Mouse (Mus musculus) MEL (cell line): ENCODE results near the gene Grhl1. TPM values are rescaled to one million over a fixed set of nuclear protein-coding genes. Genes with fewer than 3 reads are reported as not detected.
A peak's percentile ranks its signal among the peaks of the same experiment; 100 is the strongest.
"Not testable (repeated sequence)": the region's sequence is repeated elsewhere in the genome, so short reads cannot be mapped to it uniquely, and the experiment has no call there.

Source experiments
- DNase-seq: peaks from one replicate; pipeline ENCODE4 v3.0.0; 2011; ENCODE audit warnings: low read depth, low spot score
- H3K27ac ChIP-seq: 2 replicates; pipeline ENCODE4 v1.5.1; 2012; ENCODE audit warnings: low read depth, mild to moderate bottlenecking, control low read depth, low read length, moderate library complexity; ENCODE audit not compliant: control insufficient read depth
- H3K27me3 ChIP-seq, 2 experiments: fragments of 150-350 bp in 1 of 2; sonication (generic) in 1 of 2; 2 replicates each; pipeline ENCODE4 v1.6.1; 2012; ENCODE audit warnings: low read length in 2 of 2, mild to moderate bottlenecking in 2 of 2, improper control_type of control experiment in 1 of 2, moderate library complexity in 1 of 2; ENCODE audit not compliant: insufficient read depth in 2 of 2, control insufficient read depth in 1 of 2
- H3K36me3 ChIP-seq, 2 experiments: 2 replicates each; pipeline ENCODE4 v1.6.1; 2012 to 2014; ENCODE audit warnings: low read length in 2 of 2, improper control_type of control experiment in 1 of 2, inconsistent platforms in 1 of 2, mild to moderate bottlenecking in 1 of 2; ENCODE audit not compliant: insufficient read depth in 2 of 2, control insufficient read depth in 1 of 2
- H3K4me1 ChIP-seq, 2 experiments: fragments of 150-350 bp in 1 of 2; sonication (generic) in 1 of 2; 2 replicates each; pipeline ENCODE4 v1.6.1; 2012; ENCODE audit warnings: low read length in 2 of 2, improper control_type of control experiment in 1 of 2, mild to moderate bottlenecking in 1 of 2; ENCODE audit not compliant: insufficient read depth in 2 of 2, control insufficient read depth in 1 of 2
- H3K4me3 ChIP-seq, 2 experiments: fragments of 150-350 bp in 1 of 2; sonication (generic) in 1 of 2; 2 replicates each; pipeline ENCODE4 v1.5.1; 2012; ENCODE audit warnings: low read depth in 2 of 2, low read length in 2 of 2, mild to moderate bottlenecking in 2 of 2, moderate library complexity in 2 of 2, control low read depth in 1 of 2, improper control_type of control experiment in 1 of 2; ENCODE audit not compliant: control insufficient read depth in 1 of 2, insufficient read depth in 1 of 2
- H3K79me2 ChIP-seq: 2 replicates; pipeline ENCODE4 v1.6.1; 2012; ENCODE audit warnings: mild to moderate bottlenecking, low read length, moderate library complexity; ENCODE audit not compliant: control insufficient read depth, poor library complexity, insufficient read depth
- H3K9ac ChIP-seq: 2 replicates; pipeline ENCODE4 v1.6.1; 2012; ENCODE audit warnings: low read depth, mild to moderate bottlenecking, control low read depth, low read length, moderate library complexity; ENCODE audit not compliant: control insufficient read depth, poor library complexity, severe bottlenecking
- H3K9me3 ChIP-seq: fragments of 150-350 bp; sonication (generic); replicated peaks from 2 replicates; pipeline ENCODE4 v1.6.1; 2012; ENCODE audit warnings: mild to moderate bottlenecking, low read length, improper control_type of control experiment, moderate library complexity; ENCODE audit not compliant: insufficient read depth
- CHD1 ChIP-seq: IDR thresholded peaks from 2 replicates; pipeline ENCODE4 v1.6.1; 2012; ENCODE audit warnings: low read depth, mild to moderate bottlenecking, inconsistent platforms, low read length, improper control_type of control experiment
- CTCF ChIP-seq, 3 experiments: IDR thresholded peaks in 2 of 3; conservative IDR thresholded peaks in 1 of 3; 2 replicates each; pipeline ENCODE4 v1.5.1; 2011 to 2012; ENCODE audit warnings: low read length in 3 of 3, low read depth in 2 of 3, mild to moderate bottlenecking in 2 of 3, improper control_type of control experiment in 1 of 3, inconsistent platforms in 1 of 3, mixed read lengths in 1 of 3, moderate library complexity in 1 of 3; ENCODE audit not compliant: control insufficient read depth in 1 of 3, insufficient read depth in 1 of 3, poor library complexity in 1 of 3, severe bottlenecking in 1 of 3
- ELF1 ChIP-seq: IDR thresholded peaks from 2 replicates; pipeline ENCODE4 v1.6.1; 2014; ENCODE audit warnings: low read depth, mild to moderate bottlenecking, inconsistent platforms, low read length, improper control_type of control experiment, moderate library complexity
- EP300 ChIP-seq, 2 experiments: IDR thresholded peaks; 2 replicates each; pipeline ENCODE4 v1.6.1; 2011; ENCODE audit warnings: improper control_type of control experiment in 2 of 2, low read length in 2 of 2, low read depth in 1 of 2, mild to moderate bottlenecking in 1 of 2
- ETS1 ChIP-seq: IDR thresholded peaks from 2 replicates; pipeline ENCODE4 v1.6.1; 2012; ENCODE audit warnings: low read depth, mild to moderate bottlenecking, inconsistent platforms, low read length, improper control_type of control experiment, moderate library complexity
- GATA1 ChIP-seq: IDR thresholded peaks from 2 replicates; pipeline ENCODE4 v1.6.1; 2011; ENCODE audit warnings: low read depth, low read length, improper control_type of control experiment
- HCFC1 ChIP-seq: IDR thresholded peaks from 2 replicates; pipeline ENCODE4 v1.6.1; 2012; ENCODE audit warnings: low read depth, mild to moderate bottlenecking, inconsistent platforms, low read length, improper control_type of control experiment, moderate library complexity
- JUND ChIP-seq: IDR thresholded peaks from 2 replicates; pipeline ENCODE4 v1.6.1; 2011; ENCODE audit warnings: low read depth, mild to moderate bottlenecking, improper control_type of control experiment, low read length
- MAX ChIP-seq: IDR thresholded peaks from 2 replicates; pipeline ENCODE4 v1.6.1; 2011; ENCODE audit warnings: low read length, improper control_type of control experiment
- MAZ ChIP-seq: IDR thresholded peaks from 2 replicates; pipeline ENCODE4 v1.6.1; 2012; ENCODE audit warnings: low read depth, mild to moderate bottlenecking, inconsistent platforms, low read length, improper control_type of control experiment
- MEF2A ChIP-seq: IDR thresholded peaks from 2 replicates; pipeline ENCODE4 v1.6.1; 2014; ENCODE audit warnings: low read depth, mild to moderate bottlenecking, inconsistent platforms, low read length, improper control_type of control experiment; ENCODE audit not compliant: poor library complexity, insufficient replicate concordance, severe bottlenecking; ENCODE audit errors: extremely low read depth
- MYB ChIP-seq: IDR thresholded peaks from 2 replicates; pipeline ENCODE4 v1.6.1; 2011; ENCODE audit warnings: mild to moderate bottlenecking, low read depth, low read length, improper control_type of control experiment
- NELFE ChIP-seq: IDR thresholded peaks from 2 replicates; pipeline ENCODE4 v1.6.1; 2011; ENCODE audit warnings: low read depth, low read length, improper control_type of control experiment
- POLR2A ChIP-seq, 2 experiments: IDR thresholded peaks; 2 replicates each; pipeline ENCODE4 v1.6.1; 2011 to 2012; ENCODE audit warnings: low read length in 2 of 2, mild to moderate bottlenecking in 2 of 2, control low read depth in 1 of 2, improper control_type of control experiment in 1 of 2, low read depth in 1 of 2, moderate library complexity in 1 of 2; ENCODE audit not compliant: control insufficient read depth in 1 of 2, insufficient read depth in 1 of 2, poor library complexity in 1 of 2
- POLR2AphosphoS2 ChIP-seq: IDR thresholded peaks from 2 replicates; pipeline ENCODE4 v1.6.1; 2011; ENCODE audit warnings: low read length, improper control_type of control experiment
- POLR2AphosphoS5 ChIP-seq: IDR thresholded peaks from 2 replicates; pipeline ENCODE4 v1.6.1; 2012; ENCODE audit warnings: low read depth, borderline replicate concordance, mild to moderate bottlenecking, inconsistent platforms, low read length, moderate library complexity, mixed read lengths
- RAD21 ChIP-seq: IDR thresholded peaks from 2 replicates; pipeline ENCODE4 v1.6.1; 2011; ENCODE audit warnings: mild to moderate bottlenecking, low read depth, low read length, improper control_type of control experiment
- RCOR1 ChIP-seq: IDR thresholded peaks from 2 replicates; pipeline ENCODE4 v1.6.1; 2012; ENCODE audit warnings: low read depth, mild to moderate bottlenecking, inconsistent platforms, low read length, improper control_type of control experiment
- SIN3A ChIP-seq: IDR thresholded peaks from 2 replicates; pipeline ENCODE4 v1.6.1; 2012; ENCODE audit warnings: low read length, improper control_type of control experiment, inconsistent platforms
- SMC3 ChIP-seq: IDR thresholded peaks from 2 replicates; pipeline ENCODE4 v1.6.1; 2011; ENCODE audit warnings: low read depth, low read length, improper control_type of control experiment
- TAL1 ChIP-seq: IDR thresholded peaks from 2 replicates; pipeline ENCODE4 v1.6.1; 2012; ENCODE audit warnings: mild to moderate bottlenecking, inconsistent platforms, low read length, moderate library complexity, mixed read lengths
- TBP ChIP-seq: IDR thresholded peaks from 2 replicates; pipeline ENCODE4 v1.8.0; 2011; ENCODE audit warnings: low read depth, low read length, improper control_type of control experiment
- TCF12 ChIP-seq: IDR thresholded peaks from 2 replicates; pipeline ENCODE4 v1.6.1; 2014; ENCODE audit warnings: low read depth, mild to moderate bottlenecking, inconsistent platforms, low read length, improper control_type of control experiment, moderate library complexity
- UBTF ChIP-seq: IDR thresholded peaks from 2 replicates; pipeline ENCODE4 v1.6.1; 2012; ENCODE audit warnings: low read depth, mild to moderate bottlenecking, inconsistent platforms, low read length, improper control_type of control experiment, moderate library complexity, borderline replicate concordance; ENCODE audit not compliant: insufficient read depth
- USF1 ChIP-seq: IDR thresholded peaks from 2 replicates; pipeline ENCODE4 v1.6.1; 2014; ENCODE audit warnings: low read depth, mild to moderate bottlenecking, inconsistent platforms, low read length, improper control_type of control experiment, moderate library complexity
- USF2 ChIP-seq, 2 experiments: IDR thresholded peaks; 2 replicates each; pipeline ENCODE4 v1.6.1; 2011 to 2012; ENCODE audit warnings: improper control_type of control experiment in 2 of 2, low read length in 2 of 2, borderline replicate concordance in 1 of 2, inconsistent platforms in 1 of 2, low read depth in 1 of 2, mild to moderate bottlenecking in 1 of 2; ENCODE audit not compliant: insufficient read depth in 1 of 2
- ZC3H11A ChIP-seq: IDR thresholded peaks from 2 replicates; pipeline ENCODE4 v1.6.1; 2012; ENCODE audit warnings: low read depth, mild to moderate bottlenecking, inconsistent platforms, low read length, improper control_type of control experiment
- polyA plus RNA-seq, 2 experiments: library from polyadenylated mRNA; stranded (reverse) in 1 of 2; unstranded in 1 of 2; fragments of >175 nt in 1 of 2; fragments of >200 nt in 1 of 2; gene quantifications; 2 replicates each; pipeline versions ENCODE4 v1.2.1 to v1.2.4; 2012; ENCODE audit warnings: low replicate concordance in 2 of 2, low read depth in 1 of 2; ENCODE audit not compliant: insufficient read length in 2 of 2, insufficient read depth in 1 of 2, missing spikeins in 1 of 2
- total RNA-seq: library from RNA; depleted of rRNA; stranded (reverse); fragments of 300-350 nt; gene quantifications from 2 replicates; pipeline ENCODE4 v1.2.3, GENCODE M21; 2012

The Grhl1 gene
- total and polyA plus RNA-seq, 3 experiments, result 0.50 to 1.3 TPM; not detected in 1

DNA sequence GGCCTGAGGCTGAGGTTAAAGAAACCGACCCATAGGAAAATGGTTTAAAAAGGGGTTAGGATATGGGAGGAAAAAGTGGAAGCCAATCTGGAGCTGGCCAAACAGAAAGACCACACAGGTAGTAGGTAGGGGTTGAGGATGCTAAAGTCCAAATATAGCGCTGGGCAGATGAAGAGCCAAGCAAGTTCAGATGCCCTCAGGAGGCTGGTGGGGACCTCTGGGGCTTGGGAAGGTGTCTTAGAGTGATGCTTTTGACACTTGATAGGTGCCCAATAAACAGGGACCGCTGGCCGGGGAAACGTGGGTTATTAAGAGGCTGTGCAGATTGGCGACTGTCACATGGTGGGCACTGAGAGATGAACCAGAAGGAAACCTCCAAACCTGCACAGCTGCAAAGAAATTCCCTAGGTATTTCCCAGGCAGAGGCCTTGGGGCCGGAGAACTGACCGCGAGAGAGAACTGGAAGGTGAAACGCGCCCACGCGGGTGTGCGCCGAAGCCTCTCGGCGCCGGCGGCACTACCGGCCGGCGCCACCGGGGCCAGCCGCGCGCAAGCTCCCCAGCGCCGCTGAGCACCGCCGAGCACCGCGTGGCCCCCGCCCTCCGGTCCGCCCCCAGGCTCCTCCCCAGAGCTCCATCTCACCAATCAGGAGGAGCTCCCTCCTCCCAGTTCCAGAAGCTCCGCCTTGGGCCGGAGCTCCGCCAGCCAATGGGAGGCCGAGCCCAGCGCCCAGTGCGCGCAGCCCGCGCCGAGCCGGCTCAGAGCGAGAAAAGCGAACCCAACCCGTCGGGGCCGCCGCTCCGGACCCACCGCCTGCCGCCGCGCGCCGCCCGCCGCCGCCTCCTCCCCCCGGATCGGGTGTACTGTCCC, at the start of gene Grhl1 (continued):
- 0 out of 2 replicates have a peak, but pooled peaks have one; percentile 72 for TF ChIP-seq UBTF
- TF ChIP-seq CTCF (IDR thresholded peaks at IDR 0.05 in 2 of 3, conservative IDR thresholded peaks at IDR 0.05 in 1 of 3; ENCODE audit: control insufficient read depth in 1 of 3, insufficient read depth in 1 of 3, low read depth in 2 of 3, low read length in 3 of 3, poor library complexity in 1 of 3, severe bottlenecking in 1 of 3), result 0 out of 6 replicates have a peak, but pooled peaks of 1 of the 3 experiments have one; percentile 8
- no peak for TF ChIP-seq RCOR1
- peak; percentile 81 for TF ChIP-seq NELFE
- TF ChIP-seq RAD21, result no peak
- TF ChIP-seq, all 39 proteins: peak for 14

DNA sequence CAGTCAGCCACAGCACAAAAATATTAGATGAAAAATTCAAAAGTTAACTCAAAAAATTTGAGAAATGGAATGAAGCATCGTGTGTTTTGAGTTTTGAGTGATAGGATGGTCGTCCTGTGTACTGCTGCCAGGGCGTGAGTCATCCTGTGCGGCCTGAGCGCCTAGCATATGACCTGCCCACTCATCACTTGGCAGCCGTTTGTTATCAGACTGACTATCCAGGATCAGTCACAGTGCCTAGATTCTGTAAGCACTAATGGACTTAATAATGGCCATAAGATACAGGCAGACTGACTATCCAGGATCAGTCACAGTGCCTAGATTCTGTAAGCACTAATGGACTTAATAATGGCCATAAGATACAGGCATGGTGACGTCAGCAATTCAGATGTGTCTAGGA, 47.0 kb upstream of the Grhl1 start:
- H3K27me3 ChIP-seq, H3K9ac ChIP-seq, H3K9me3 ChIP-seq, H3K36me3 ChIP-seq, H3K4me1 ChIP-seq, H3K27ac ChIP-seq, H3K79me2 ChIP-seq, H3K4me3 ChIP-seq: not testable (repeated sequence)
- DNase-seq, result peak; percentile 26

DNA sequence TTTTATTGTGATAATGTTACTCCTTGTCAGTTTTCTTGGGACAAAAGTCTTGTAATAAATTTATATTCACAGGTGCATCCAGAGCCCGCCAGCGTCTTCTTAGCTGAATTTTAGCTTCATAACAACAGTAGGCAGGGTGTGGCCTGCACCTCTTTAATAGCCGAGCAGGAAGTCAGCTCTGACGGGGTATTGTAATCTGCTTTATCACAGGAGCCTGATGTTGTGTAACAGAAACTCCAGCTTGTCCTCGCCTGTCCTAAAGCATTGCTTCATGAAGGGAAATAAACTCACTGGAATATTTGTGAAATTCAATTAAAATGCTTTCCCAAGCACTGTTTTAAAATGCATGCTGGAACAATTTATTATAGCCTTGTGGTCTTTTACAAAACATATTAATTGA, 35.7 kb upstream of the Grhl1 start:
- H3K79me2 ChIP-seq, result no peaks in the 10 kb centered on the region
- H3K4me3 ChIP-seq, result peak overlapping the region in 1 of 2 experiments; percentile 16; a peak in 1 of 4 replicates
- peaks cover 26 to 28% of the 10 kb centered on the region in 2 experiments for H3K4me1 ChIP-seq
- H3K27ac ChIP-seq, result peak overlapping the region; percentile 36
- no peaks in the 10 kb centered on the region for H3K9me3 ChIP-seq
- H3K36me3 ChIP-seq, result peaks cover 0 to 29% of the 10 kb centered on the region in 2 experiments; a peak in 2 of 4 replicates
- no peaks in the 10 kb centered on the region for H3K27me3 ChIP-seq
- peak; percentile 77 for DNase-seq
- no peak overlapping the region for H3K9ac ChIP-seq
- TF ChIP-seq CHD1 (no peak), POLR2AphosphoS2 (no peak), MAX (peak; percentile 39; the same call in 1 of the 2 replicates), HCFC1 (0 out of 2 replicates have a peak, but pooled peaks have one; percentile 34), ETS1 (peak; percentile 66; the same call in 1 of the 2 replicates), UBTF (no peak), ZC3H11A (no peak), POLR2AphosphoS5 (no peak), RCOR1 (0 out of 2 replicates have a peak, but pooled peaks have one; percentile 37), MAZ (no peak), USF2 (IDR thresholded peaks at IDR 0.05; ENCODE audit: borderline replicate concordance in 1 of 2, insufficient read depth in 1 of 2, low read depth in 1 of 2, low read length in 2 of 2) (no peak), JUND (no peak), TCF12 (0 out of 2 replicates have a peak, but pooled peaks have one; percentile 45), ELF1 (peak; percentile 50; the same call in 1 of the 2 replicates), GATA1 (peak; percentile 75), TAL1 (peak; percentile 22; the same call in 1 of the 2 replicates), USF1 (no peak), SMC3 (no peak), SIN3A (peak; percentile 82), MYB (peak; percentile 22; the same call in 1 of the 2 replicates), MEF2A (no peak), EP300 (IDR thresholded peaks at IDR 0.05; ENCODE audit: low read depth in 1 of 2, low read length in 2 of 2) (peak; percentile 78 to 80), TBP (peak; percentile 27; the same call in 1 of the 2 replicates), POLR2A (IDR thresholded peaks at IDR 0.05; ENCODE audit: control insufficient read depth in 1 of 2, insufficient read depth in 1 of 2, low read depth in 1 of 2, low read length in 2 of 2, poor library complexity in 1 of 2) (no peak)
